Mouse (Mus musculus): ENCODE data around the gene Mrpl46. TPM values are rescaled to one million over a fixed set of nuclear protein-coding genes. Genes with fewer than 3 reads are reported as not detected.

Gene Mrpl46
- total and polyA plus RNA-seq, 2 experiments from 2014 or later: 41.4 to 71.5 TPM

GRCm38 (mm10) chr7:78752961-78753360, 30.4 kb downstream of the Mrpl46 start:
- H3K27me3 ChIP-seq (ENCODE audit: control insufficient read depth, insufficient read depth, low read length): no peaks in the 10 kb centered on the region
- no peak for DNase-seq (ENCODE audit: low spot score)
- H3K4me2 ChIP-seq (ENCODE audit: low read depth, low read length): no peak overlapping the region
- WGBS: 78% methylated on average over 4 of the region's 4 CpGs
- no peaks in the 10 kb centered on the region for H3K4me1 ChIP-seq (ENCODE audit: control insufficient read depth, insufficient read depth)
- no peak for ATAC-seq (ENCODE audit: insufficient read depth, low read depth)
- no peak overlapping the region for H3K4me3 ChIP-seq (ENCODE audit: low read depth, low read length)
- H3K27ac ChIP-seq (ENCODE audit: low read depth): no peak overlapping the region
- H3K9me3 ChIP-seq (replicated peaks; ENCODE audit: control insufficient read depth, low read length): no peaks in the 10 kb centered on the region
- TF ChIP-seq EP300 (IDR thresholded peaks at IDR 0.05; ENCODE audit: low read depth): no peak
- no peak for TF ChIP-seq CTCF (IDR thresholded peaks at IDR 0.05; ENCODE audit: low read depth)
- no peaks in the 10 kb centered on the region for H3K36me3 ChIP-seq (replicated peaks; ENCODE audit: control insufficient read depth, insufficient read depth, low read length)
- H3K9ac ChIP-seq (replicated peaks; ENCODE audit: low read depth, low read length): no peak overlapping the region

GRCm38 (mm10) chr7:78743731-78744385, 39.5 kb downstream of the Mrpl46 start:
- Histone ChIP-seq H3K4me3 (ENCODE audit: low read depth, low read length) (no peak overlapping the region), H3K4me2 (ENCODE audit: low read depth, low read length) (no peak overlapping the region), H3K27me3 (ENCODE audit: control insufficient read depth, insufficient read depth, low read length) (no peaks in the 10 kb centered on the region), H3K27ac (ENCODE audit: low read depth) (no peak overlapping the region), H3K9me3 (replicated peaks; ENCODE audit: control insufficient read depth, low read length) (no peaks in the 10 kb centered on the region), H3K4me1 (ENCODE audit: control insufficient read depth, insufficient read depth) (no peaks in the 10 kb centered on the region), H3K36me3 (replicated peaks; ENCODE audit: control insufficient read depth, insufficient read depth, low read length) (no peaks in the 10 kb centered on the region), H3K9ac (replicated peaks; ENCODE audit: low read depth, low read length) (no peak overlapping the region)
- no peak for DNase-seq (ENCODE audit: low spot score)
- WGBS: 48% methylated on average over 5 of the region's 5 CpGs
- no peak for TF ChIP-seq EP300 (IDR thresholded peaks at IDR 0.05; ENCODE audit: low read depth)
- no peak for TF ChIP-seq CTCF (IDR thresholded peaks at IDR 0.05; ENCODE audit: low read depth)
- ATAC-seq (ENCODE audit: insufficient read depth, low read depth): no peak

GRCm38 (mm10) chr7:78739351-78740000, 43.9 kb downstream of the Mrpl46 start:
- H3K4me3 ChIP-seq (ENCODE audit: low read depth, low read length): no peak overlapping the region
- WGBS: 74% methylated on average over 8 of the region's 8 CpGs
- H3K27ac ChIP-seq (ENCODE audit: low read depth): no peak overlapping the region
- H3K9ac ChIP-seq (replicated peaks; ENCODE audit: low read depth, low read length): no peak overlapping the region
- H3K4me2 ChIP-seq (ENCODE audit: low read depth, low read length): no peak overlapping the region
- H3K36me3 ChIP-seq (replicated peaks; ENCODE audit: control insufficient read depth, insufficient read depth, low read length): no peaks in the 10 kb centered on the region
- no peaks in the 10 kb centered on the region for H3K9me3 ChIP-seq (replicated peaks; ENCODE audit: control insufficient read depth, low read length)
- DNase-seq (ENCODE audit: low spot score) (no peak), ATAC-seq (ENCODE audit: insufficient read depth, low read depth) (no peak)
- TF ChIP-seq CTCF (IDR thresholded peaks at IDR 0.05; ENCODE audit: low read depth) (no peak), EP300 (IDR thresholded peaks at IDR 0.05; ENCODE audit: low read depth) (no peak)
- no peaks in the 10 kb centered on the region for H3K27me3 ChIP-seq (ENCODE audit: control insufficient read depth, insufficient read depth, low read length)
- no peaks in the 10 kb centered on the region for H3K4me1 ChIP-seq (ENCODE audit: control insufficient read depth, insufficient read depth)

- 72% methylated on average over 5 of the region's 5 CpGs for WGBS
- ATAC-seq (ENCODE audit: insufficient read depth, low read depth): no peak
- Histone ChIP-seq H3K9me3 (replicated peaks; ENCODE audit: control insufficient read depth, low read length) (no peaks in the 10 kb centered on the region), H3K36me3 (replicated peaks; ENCODE audit: control insufficient read depth, insufficient read depth, low read length) (no peaks in the 10 kb centered on the region), H3K4me3 (ENCODE audit: low read depth, low read length) (0 out of 2 replicates have a peak within 1 kb of the TSS, but pooled peaks have one; percentile 3), H3K27me3 (ENCODE audit: control insufficient read depth, insufficient read depth, low read length) (no peaks in the 10 kb centered on the region), H3K4me1 (ENCODE audit: control insufficient read depth, insufficient read depth) (no peaks in the 10 kb centered on the region), H3K9ac (replicated peaks; ENCODE audit: low read depth, low read length) (no peak within 1 kb of the TSS), H3K4me2 (ENCODE audit: low read depth, low read length) (no peak within 1 kb of the TSS), H3K27ac (ENCODE audit: low read depth) (peak within 1 kb of the TSS; percentile 38; the same call in 1 of the 2 replicates)
- TF ChIP-seq CTCF (IDR thresholded peaks at IDR 0.05; ENCODE audit: low read depth): no peak
- no peak for TF ChIP-seq EP300 (IDR thresholded peaks at IDR 0.05; ENCODE audit: low read depth)
- DNase-seq (ENCODE audit: low spot score): no peak
These were observed 45.6 kb downstream of the Mrpl46 start, which contains the start of gene Ntrk3 for GRCm38 (mm10) chr7:78737614-78738210. TSS of gene Ntrk3 (minus strand) at chr7:78738012.

- Histone ChIP-seq H3K4me1 (ENCODE audit: control insufficient read depth, insufficient read depth) (no peaks in the 10 kb centered on the region), H3K27me3 (ENCODE audit: control insufficient read depth, insufficient read depth, low read length) (no peaks in the 10 kb centered on the region), H3K4me3 (ENCODE audit: low read depth, low read length) (0 out of 2 replicates have a peak overlapping the region, but pooled peaks have one; percentile 3), H3K36me3 (replicated peaks; ENCODE audit: control insufficient read depth, insufficient read depth, low read length) (no peaks in the 10 kb centered on the region), H3K27ac (ENCODE audit: low read depth) (peak overlapping the region; percentile 38; the same call in 1 of the 2 replicates), H3K9me3 (replicated peaks; ENCODE audit: control insufficient read depth, low read length) (no peaks in the 10 kb centered on the region), H3K4me2 (ENCODE audit: low read depth, low read length) (no peak overlapping the region), H3K9ac (replicated peaks; ENCODE audit: low read depth, low read length) (no peak overlapping the region)
- 86% methylated on average over 6 of the region's 6 CpGs for WGBS
- ATAC-seq (ENCODE audit: insufficient read depth, low read depth) (no peak), DNase-seq (ENCODE audit: low spot score) (no peak)
- no peak for TF ChIP-seq EP300 (IDR thresholded peaks at IDR 0.05; ENCODE audit: low read depth)
- TF ChIP-seq CTCF (IDR thresholded peaks at IDR 0.05; ENCODE audit: low read depth): no peak
These were observed 46.1 kb downstream of the Mrpl46 start for GRCm38 (mm10) chr7:78737196-78737595.
